Mouse (Mus musculus): ENCODE measurements at regions not wholly inside any gene's neighbourhood (a gene's known extent, or its start where the extent isn't known, plus 50 kb on each side); places are given as distances from the start of the nearest gene placed in this dataset.

DNA sequence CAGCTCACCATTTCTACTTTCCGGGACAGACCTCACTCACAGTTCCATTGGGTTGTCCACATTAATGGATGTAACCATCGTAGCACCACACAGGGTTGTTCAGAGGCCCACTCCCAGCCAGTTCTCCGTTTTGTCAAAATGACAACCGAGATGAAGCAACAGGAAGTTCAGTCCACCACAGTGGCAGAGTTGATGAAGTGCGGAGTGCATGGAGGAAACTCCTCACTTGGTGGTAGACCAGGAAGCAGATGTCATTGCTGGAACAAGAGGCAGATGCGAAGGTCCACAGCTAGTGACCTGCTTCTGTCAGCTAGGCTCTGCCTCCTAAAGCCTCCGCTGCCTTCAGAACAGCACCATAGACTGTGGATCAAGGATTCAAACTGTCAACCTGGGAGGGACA lies 59.5 kb upstream of the Dhx15 start:
- Histone ChIP-seq H3K4me3 (ENCODE audit: low read depth, low read length) (no peak overlapping the region), H3K36me3 (ENCODE audit: control insufficient read depth, insufficient read depth, low read length) (no peaks in the 10 kb centered on the region), H3K9ac (ENCODE audit: low read depth, low read length) (no peak overlapping the region), H3K4me1 (ENCODE audit: control insufficient read depth, insufficient read depth, low read length) (no peaks in the 10 kb centered on the region), H3K27ac (replicated peaks; ENCODE audit: low read depth, low read length) (no peak overlapping the region), H3K4me2 (ENCODE audit: low read depth, low read length) (no peak overlapping the region), H3K9me3 (ENCODE audit: control insufficient read depth, low read length) (0 out of 2 replicates have a peak, but pooled peaks cover 5% of the 10 kb centered on the region), H3K27me3 (replicated peaks; ENCODE audit: control insufficient read depth, insufficient read depth, low read length) (no peaks in the 10 kb centered on the region)
- DNase-seq (ENCODE audit: low spot score): no peak
- no peak for ATAC-seq (ENCODE audit: low read depth)
- 82% methylated on average over 7 of the region's 7 CpGs for WGBS

DNA sequence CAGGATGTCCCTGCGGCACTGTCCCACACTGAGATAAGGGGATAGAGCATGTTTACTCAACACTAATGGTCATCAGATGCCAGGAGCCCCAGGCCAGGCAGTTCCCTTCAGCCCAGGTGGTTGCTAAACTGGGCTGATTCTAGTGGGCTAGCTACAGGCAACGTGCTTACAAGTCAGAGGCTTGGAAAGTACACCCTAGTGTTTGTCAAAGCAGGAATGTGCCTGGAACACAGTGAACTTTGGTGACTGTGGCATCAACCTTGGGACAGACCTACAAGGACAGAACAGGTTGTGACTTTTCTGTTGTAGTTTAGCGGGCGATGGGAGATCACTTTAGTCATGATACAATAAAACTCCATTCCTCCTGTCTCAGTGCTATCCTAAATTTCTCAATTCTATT lies 53.6 kb upstream of the Dhx15 start:
- Histone ChIP-seq H3K4me2 (ENCODE audit: low read depth, low read length) (no peak overlapping the region), H3K9ac (ENCODE audit: low read depth, low read length) (no peak overlapping the region), H3K27ac (replicated peaks; ENCODE audit: low read depth, low read length) (no peak overlapping the region), H3K4me1 (ENCODE audit: control insufficient read depth, insufficient read depth, low read length) (no peaks in the 10 kb centered on the region), H3K27me3 (replicated peaks; ENCODE audit: control insufficient read depth, insufficient read depth, low read length) (no peaks in the 10 kb centered on the region), H3K4me3 (ENCODE audit: low read depth, low read length) (no peak overlapping the region), H3K36me3 (ENCODE audit: control insufficient read depth, insufficient read depth, low read length) (no peaks in the 10 kb centered on the region), H3K9me3 (ENCODE audit: control insufficient read depth, low read length) (no peaks in the 10 kb centered on the region)
- WGBS: 72% methylated on average over 4 of the region's 4 CpGs
- no peak for ATAC-seq (ENCODE audit: low read depth)
- no peak for DNase-seq (ENCODE audit: low spot score)

DNA sequence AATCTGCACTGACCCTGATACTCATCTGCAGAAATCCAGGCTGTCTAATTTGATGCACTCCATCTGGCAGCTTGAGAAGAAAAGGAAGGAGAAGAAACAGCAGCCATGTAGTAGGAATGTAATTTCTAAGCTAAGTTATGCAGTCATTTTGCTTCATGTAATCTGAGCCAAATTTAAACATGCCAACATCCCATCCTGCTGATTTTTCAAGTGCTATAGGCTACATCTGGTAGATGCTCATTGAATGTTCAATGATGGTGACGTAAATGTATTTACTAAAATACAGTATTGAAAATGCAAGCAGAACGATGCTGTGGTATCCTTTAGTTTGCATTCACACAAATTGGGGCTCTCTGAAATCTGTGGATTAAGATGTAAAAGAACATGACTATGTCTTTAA lies 52.1 kb upstream of the Dhx15 start:
- Histone ChIP-seq H3K27me3 (replicated peaks; ENCODE audit: control insufficient read depth, insufficient read depth, low read length) (no peaks in the 10 kb centered on the region), H3K4me2 (ENCODE audit: low read depth, low read length) (no peak overlapping the region), H3K4me1 (ENCODE audit: control insufficient read depth, insufficient read depth, low read length) (0 out of 2 replicates have a peak, but pooled peaks cover 10% of the 10 kb centered on the region), H3K9me3 (ENCODE audit: control insufficient read depth, low read length) (no peaks in the 10 kb centered on the region), H3K9ac (ENCODE audit: low read depth, low read length) (no peak overlapping the region), H3K4me3 (ENCODE audit: low read depth, low read length) (no peak overlapping the region), H3K27ac (replicated peaks; ENCODE audit: low read depth, low read length) (no peak overlapping the region), H3K36me3 (ENCODE audit: control insufficient read depth, insufficient read depth, low read length) (no peaks in the 10 kb centered on the region)
- 48% methylated on average over 2 of the region's 2 CpGs for WGBS
- ATAC-seq (ENCODE audit: low read depth) (no peak), DNase-seq (ENCODE audit: low spot score) (peak; percentile 33)

DNA sequence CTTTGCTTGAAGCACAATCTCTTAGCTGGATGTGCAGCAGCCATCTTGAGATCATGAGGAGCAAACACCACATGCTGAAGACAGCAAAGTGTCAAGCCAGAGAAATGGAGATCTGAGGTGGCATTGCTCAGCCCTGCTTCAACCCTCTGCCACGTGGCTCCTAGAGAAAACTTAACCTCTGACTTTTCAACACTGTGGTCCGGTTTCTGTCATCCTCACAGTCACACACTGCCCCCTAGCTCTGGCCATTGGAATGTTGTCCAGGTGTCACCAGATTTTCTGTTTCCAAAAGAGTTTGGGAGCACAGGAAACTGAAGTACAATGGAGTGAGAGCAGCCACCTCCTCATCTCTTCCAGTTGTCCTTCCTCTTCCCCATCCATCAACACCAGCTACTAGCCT lies 50.2 kb upstream of the Dhx15 start:
- Histone ChIP-seq H3K4me3 (ENCODE audit: low read depth, low read length) (no peak overlapping the region), H3K27ac (replicated peaks; ENCODE audit: low read depth, low read length) (no peak overlapping the region), H3K9me3 (ENCODE audit: control insufficient read depth, low read length) (0 out of 2 replicates have a peak, but pooled peaks cover 1% of the 10 kb centered on the region), H3K9ac (ENCODE audit: low read depth, low read length) (no peak overlapping the region), H3K4me1 (ENCODE audit: control insufficient read depth, insufficient read depth, low read length) (0 out of 2 replicates have a peak, but pooled peaks cover 10% of the 10 kb centered on the region), H3K27me3 (replicated peaks; ENCODE audit: control insufficient read depth, insufficient read depth, low read length) (no peaks in the 10 kb centered on the region), H3K36me3 (ENCODE audit: control insufficient read depth, insufficient read depth, low read length) (no peaks in the 10 kb centered on the region), H3K4me2 (ENCODE audit: low read depth, low read length) (no peak overlapping the region)
- 4% methylated on average over 2 of the region's 2 CpGs for WGBS
- ATAC-seq (ENCODE audit: low read depth) (no peak), DNase-seq (ENCODE audit: low spot score) (no peak)

All from embryonic facial prominence, embryonic 14.5 days (tissue).